Mouse (Mus musculus) liver, adult 2 months (tissue): ENCODE data around the gene Arl6. TPM values are rescaled to one million over a fixed set of nuclear protein-coding genes. Genes with fewer than 3 reads are reported as not detected.
A peak's percentile ranks its signal among the peaks of the same experiment; 100 is the strongest.

Experiments used
- DNase-seq: peaks from one replicate; pipeline ENCODE4 v3.0.0-alpha.2; 2011; ENCODE audit warnings: low read depth, low spot score; ENCODE audit errors: extremely low read depth
- H3K27ac ChIP-seq: fragments of 200-500 bp; replicated peaks from 2 replicates; pipeline ENCODE4 v1.5.1; 2012; ENCODE audit warnings: low read depth, mild to moderate bottlenecking, control low read depth, inconsistent platforms, low read length; ENCODE audit not compliant: insufficient read depth
- H3K27me3 ChIP-seq: fragments of 200-500 bp; 2 replicates; pipeline ENCODE4 v1.6.1; 2012; ENCODE audit warnings: mild to moderate bottlenecking, moderate library complexity, low read length, inconsistent platforms; ENCODE audit not compliant: control insufficient read depth, insufficient read depth
- H3K36me3 ChIP-seq: fragments of 200-500 bp; 2 replicates; pipeline ENCODE4 v1.6.1; 2012; ENCODE audit warnings: low read length, inconsistent platforms; ENCODE audit not compliant: control insufficient read depth, insufficient read depth
- H3K4me1 ChIP-seq: fragments of 200-500 bp; 2 replicates; pipeline ENCODE4 v1.6.1; 2011; ENCODE audit warnings: low read length; ENCODE audit not compliant: control insufficient read depth, insufficient read depth
- H3K4me3 ChIP-seq: fragments of 200-500 bp; 2 replicates; pipeline ENCODE4 v1.5.1; 2011; ENCODE audit warnings: low read depth, mild to moderate bottlenecking, control low read depth, low read length, moderate library complexity; ENCODE audit not compliant: insufficient read depth
- H3K79me2 ChIP-seq: fragments of 200-500 bp; 2 replicates; pipeline ENCODE4 v1.6.1; 2012; ENCODE audit warnings: inconsistent platforms, mild to moderate bottlenecking, low read length, moderate library complexity; ENCODE audit not compliant: control insufficient read depth, insufficient read depth
- H3K9ac ChIP-seq: fragments of 200-500 bp; 2 replicates; pipeline ENCODE4 v1.6.1; 2012; ENCODE audit warnings: low read depth, mild to moderate bottlenecking, control low read depth, inconsistent platforms, low read length
- CTCF ChIP-seq: fragments of 200-500 bp; IDR thresholded peaks from 2 replicates; pipeline ENCODE4 v1.5.1; 2011; ENCODE audit warnings: low read depth, low read length, control low read depth
- POLR2A ChIP-seq: fragments of 200-500 bp; IDR thresholded peaks from 2 replicates; pipeline ENCODE4 v1.6.1; 2011; ENCODE audit warnings: low read length, control low read depth; ENCODE audit not compliant: insufficient read depth; ENCODE audit errors: extremely low read depth
- WGBS: fragments of 180-500 bp; shearing (Covaris S2); methylation state at CpG from one replicate; pipeline ENCODE4 v1.1.7; 2018; 5-methylcytosine and 5-hydroxymethylcytosine counted together
- polyA plus RNA-seq: library from polyadenylated mRNA; depleted of rRNA; stranded (reverse); fragments of >200 nt; gene quantifications from 2 replicates; pipeline ENCODE4 v1.2.3, GENCODE M21; 2012
- total RNA-seq: library from RNA; depleted of rRNA; stranded (reverse); fragments of >200 nt; gene quantifications from 2 replicates; pipeline ENCODE4 v1.2.3, GENCODE M21; 2014

The Arl6 gene
- total and polyA plus RNA-seq, 2 experiments = 0.39 to 3.8 TPM

DNA sequence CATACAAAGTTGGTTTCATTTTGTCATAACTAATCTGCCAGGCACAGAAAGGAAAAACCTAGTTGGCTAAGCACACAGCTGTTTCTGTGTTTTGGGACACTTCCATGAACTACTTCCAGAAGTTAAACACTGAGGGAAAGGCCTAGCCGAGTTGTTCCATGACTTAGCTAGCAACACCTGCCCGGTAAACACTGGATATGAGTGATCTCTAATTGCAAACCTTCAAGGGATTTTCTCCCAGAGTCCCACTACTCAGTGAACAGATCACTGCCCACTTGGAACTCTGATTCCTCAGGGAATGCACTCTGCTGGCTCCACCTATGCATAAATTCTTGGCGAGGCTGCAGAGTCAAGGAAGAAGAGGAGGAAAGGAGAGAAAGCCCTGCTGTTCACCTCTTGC lies 44.5 kb downstream of the Arl6 start:
- peak; percentile 92 for DNase-seq
- TF ChIP-seq CTCF = no peak
- no peak for TF ChIP-seq POLR2A
- no peaks in the 10 kb centered on the region for H3K27me3 ChIP-seq
- H3K27ac ChIP-seq = peak overlapping the region; percentile 62
- no peaks in the 10 kb centered on the region for H3K36me3 ChIP-seq
- H3K9ac ChIP-seq = no peak overlapping the region
- peaks cover 28% of the 10 kb centered on the region for H3K4me1 ChIP-seq
- no peak overlapping the region for H3K4me3 ChIP-seq
- H3K79me2 ChIP-seq = peaks cover 19% of the 10 kb centered on the region
- 29% methylated on average over 3 of the region's 3 CpGs for WGBS

DNA sequence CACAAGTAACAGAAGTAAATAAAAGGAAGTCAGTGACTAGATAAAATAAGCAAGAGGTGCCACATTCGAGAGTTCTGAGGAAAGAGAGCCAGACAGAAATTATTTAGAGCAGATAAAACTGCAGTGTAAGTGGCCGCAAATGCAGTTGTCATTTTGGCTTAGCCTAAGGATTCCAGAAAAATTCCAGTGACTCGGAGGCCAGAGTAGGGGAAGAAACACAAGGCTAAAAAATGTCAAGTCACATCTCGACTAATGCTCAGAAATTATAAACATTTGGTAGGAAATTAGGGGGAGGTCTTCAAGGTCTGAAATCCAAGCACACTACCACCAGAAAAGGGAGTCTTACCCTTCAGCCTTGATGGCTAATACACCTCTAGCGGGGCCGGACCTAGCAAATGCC lies 48.4 kb downstream of the Arl6 start:
- H3K4me1 ChIP-seq = peaks cover 19% of the 10 kb centered on the region
- H3K27ac ChIP-seq = no peak overlapping the region
- H3K9ac ChIP-seq = no peak overlapping the region
- H3K79me2 ChIP-seq = peaks cover 16% of the 10 kb centered on the region; the same call in 1 of the 2 replicates
- no peak overlapping the region for H3K4me3 ChIP-seq
- H3K27me3 ChIP-seq = no peaks in the 10 kb centered on the region
- DNase-seq = no peak
- WGBS = 72% methylated on average over 6 of the region's 6 CpGs
- TF ChIP-seq POLR2A (no peak), CTCF (no peak)
- no peaks in the 10 kb centered on the region for H3K36me3 ChIP-seq

DNA sequence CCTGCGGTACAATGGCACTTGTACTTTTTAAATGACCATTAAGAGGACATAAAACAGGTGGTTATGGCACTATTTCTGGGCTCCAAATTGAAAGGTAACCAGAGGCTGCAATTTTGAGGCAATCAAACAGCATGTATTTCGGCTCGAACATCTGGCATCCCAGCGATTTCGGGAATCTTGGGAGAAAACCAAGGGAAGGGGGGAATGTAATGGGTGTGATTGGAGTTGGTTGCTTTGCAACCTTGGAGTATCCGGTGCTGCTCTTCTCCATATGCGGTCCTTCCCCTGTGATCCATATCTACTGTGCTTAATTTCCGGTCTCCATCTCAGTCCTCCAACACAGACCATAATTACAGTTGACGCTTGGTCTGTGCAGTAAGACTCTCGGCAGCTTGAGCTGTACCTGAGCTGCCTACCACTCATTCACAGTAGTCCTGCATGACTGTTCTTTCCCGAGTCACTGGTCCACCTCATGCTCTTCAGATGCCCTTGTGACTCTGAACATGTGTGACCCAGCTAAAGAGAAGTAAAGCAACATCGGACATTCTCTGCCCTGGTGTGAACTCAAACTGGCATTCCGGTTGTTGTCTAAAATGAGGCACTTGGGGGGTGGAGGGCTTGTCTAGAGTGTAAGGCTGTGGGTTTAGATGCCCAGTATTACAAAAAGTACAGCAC lies 50.7 kb downstream of the Arl6 start:
- no peak overlapping the region for H3K9ac ChIP-seq
- 93% methylated on average over 13 of the region's 13 CpGs for WGBS
- H3K4me3 ChIP-seq = no peak overlapping the region
- DNase-seq = no peak
- no peaks in the 10 kb centered on the region for H3K36me3 ChIP-seq
- no peak overlapping the region for H3K27ac ChIP-seq
- no peaks in the 10 kb centered on the region for H3K27me3 ChIP-seq
- H3K4me1 ChIP-seq = peaks cover 6% of the 10 kb centered on the region
- TF ChIP-seq CTCF (no peak), POLR2A (no peak)
- peaks cover 16% of the 10 kb centered on the region; the same call in 1 of the 2 replicates for H3K79me2 ChIP-seq

DNA sequence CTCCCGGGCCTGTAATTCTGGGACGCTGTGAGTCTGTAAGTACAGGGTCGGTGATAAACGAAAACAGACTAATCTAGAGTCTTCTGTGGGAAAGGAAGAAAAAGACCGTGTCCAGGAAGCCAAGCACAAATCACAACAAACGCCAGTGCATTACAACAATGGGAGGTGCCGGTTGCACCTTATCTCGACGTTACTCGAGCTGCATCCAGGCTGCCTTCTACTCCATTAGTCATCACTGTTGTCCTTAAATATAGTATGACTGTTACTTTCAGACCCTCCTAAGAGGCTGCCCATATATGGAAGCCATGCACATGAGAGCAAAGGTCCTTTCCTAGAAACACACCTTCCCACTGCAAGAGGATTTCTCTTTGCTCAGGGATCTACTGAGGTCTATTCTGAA lies 51.4 kb downstream of the Arl6 start:
- TF ChIP-seq POLR2A = no peak
- no peak for TF ChIP-seq CTCF
- no peak overlapping the region for H3K4me3 ChIP-seq
- 83% methylated on average over 10 of the region's 10 CpGs for WGBS
- peaks cover 6% of the 10 kb centered on the region for H3K4me1 ChIP-seq
- H3K9ac ChIP-seq = no peak overlapping the region
- H3K27ac ChIP-seq = no peak overlapping the region
- H3K36me3 ChIP-seq = no peaks in the 10 kb centered on the region
- H3K79me2 ChIP-seq = peaks cover 16% of the 10 kb centered on the region; the same call in 1 of the 2 replicates
- no peaks in the 10 kb centered on the region for H3K27me3 ChIP-seq
- no peak for DNase-seq

DNA sequence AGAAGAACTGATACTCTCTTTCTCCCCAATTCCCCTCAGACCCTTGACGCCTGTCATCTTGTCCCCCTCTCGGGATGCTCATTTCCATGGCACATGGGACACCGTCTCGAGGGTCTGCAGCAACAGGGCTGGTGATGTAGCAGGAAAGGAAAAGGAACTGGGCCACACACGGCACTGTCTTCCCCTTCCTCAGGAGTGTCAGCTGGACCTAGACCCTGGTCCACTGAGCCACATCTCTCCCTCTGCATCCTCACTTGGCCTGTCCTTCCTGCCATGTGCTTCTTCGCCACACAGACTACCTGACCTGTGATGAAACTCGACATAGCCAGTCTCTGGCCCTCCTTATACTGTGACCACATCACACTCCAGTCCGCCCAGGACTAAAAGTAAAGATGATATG lies 52.3 kb downstream of the Arl6 start:
- DNase-seq = no peak
- Histone ChIP-seq H3K36me3 (peaks cover 2% of the 10 kb centered on the region; the same call in 1 of the 2 replicates), H3K27ac (no peak overlapping the region), H3K27me3 (no peaks in the 10 kb centered on the region), H3K4me1 (peaks cover 3% of the 10 kb centered on the region; the same call in 1 of the 2 replicates), H3K4me3 (no peak overlapping the region), H3K79me2 (peaks cover 15% of the 10 kb centered on the region; the same call in 1 of the 2 replicates), H3K9ac (no peak overlapping the region)
- 90% methylated on average over 8 of the region's 8 CpGs for WGBS
- TF ChIP-seq CTCF (no peak), POLR2A (no peak)

DNA sequence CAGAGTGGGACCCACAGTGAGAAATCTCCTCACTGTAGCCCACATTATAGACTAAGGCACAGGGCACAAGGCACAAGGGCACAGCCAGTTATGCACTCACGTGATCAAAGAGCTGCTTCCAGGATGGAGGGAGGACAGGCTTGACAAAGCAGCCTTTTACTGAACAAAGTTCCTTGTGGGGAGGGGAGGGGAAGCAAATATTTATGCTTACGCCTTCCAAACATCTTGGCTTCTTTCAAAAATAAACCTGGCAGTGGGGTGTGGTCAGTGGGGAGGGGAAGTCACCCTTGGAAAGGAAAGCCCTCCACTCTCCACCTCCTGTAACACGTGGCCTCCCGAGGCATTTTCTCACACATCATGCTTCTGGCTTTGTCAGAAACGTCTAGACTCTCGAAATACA lies 52.9 kb downstream of the Arl6 start:
- Histone ChIP-seq H3K36me3 (peaks cover 2% of the 10 kb centered on the region; the same call in 1 of the 2 replicates), H3K27ac (no peak overlapping the region), H3K9ac (no peak overlapping the region), H3K27me3 (no peaks in the 10 kb centered on the region), H3K4me3 (no peak overlapping the region), H3K4me1 (peaks cover 3% of the 10 kb centered on the region; the same call in 1 of the 2 replicates), H3K79me2 (peaks cover 18% of the 10 kb centered on the region; the same call in 1 of the 2 replicates)
- DNase-seq = peak; percentile 40
- WGBS = 61% methylated on average over 6 of the region's 6 CpGs
- TF ChIP-seq POLR2A = no peak
- TF ChIP-seq CTCF = no peak
